Mouse (Mus musculus) heart, postnatal 14 days (tissue): Measurements from ENCODE around the gene Vash2. TPM values are rescaled to one million over a fixed set of nuclear protein-coding genes. Genes with fewer than 3 reads are reported as not detected.
"Not testable (repeated sequence)": the region's sequence is repeated elsewhere in the genome, so short reads cannot be mapped to it uniquely, and the experiment has no call there.

ENCODE experiments used
- DNase-seq, 2 experiments: peaks; one replicate each; pipeline ENCODE4 v3.0.0; 2021 to 2022
- intact Hi-C: fragments of 180-260 bp; cut with DNase I; formaldehyde crosslinking; loops from one replicate; pipeline ENCODE4 v1.15.1; 2025
- long read RNA-seq, 2 experiments: library from polyadenylated mRNA; stranded (forward); transcript quantifications; one replicate each; pipeline ENCODE4 v2.0.0; 2021
- total RNA-seq, 2 experiments: library from RNA; stranded (reverse); gene quantifications; 2 replicates each; pipeline ENCODE4 v1.2.3; 2021

Gene Vash2
- 1 to 10 TPM; 1.4 to 1.7 TPM for total RNA-seq
- long read RNA-seq, experiment 1, partial matches to known transcripts: 0 of 5 reads
- long read RNA-seq, experiment 1, other reads (novel, unspliced or antisense): 3 of 5 reads
- long read RNA-seq, experiment 2, full-length matches to known transcripts: 6 of 6 reads
- long read RNA-seq, experiment 2, partial matches to known transcripts: 0 of 6 reads
- long read RNA-seq, experiment 2, other reads (novel, unspliced or antisense): 0 of 6 reads

GRCm38 (mm10) chr1:190979100-190979563 lies at the start of gene Vash2:
Gene Vash2, minus strand, starts transcription at chr1:190979296.
- intact Hi-C loops: loop anchor here (5.0 kb wide), 1 partner anchor 48 kb away; the partner anchor contains the start of gene Flvcr1

GRCm38 (mm10) chr1:191026021-191026713 lies 47.1 kb upstream of the Vash2 start, which contains the start of gene Flvcr1:
Gene Flvcr1, minus strand, starts transcription at chr1:191026158.
- intact Hi-C loops: loop anchor here (5.0 kb wide), 1 partner anchor 49 kb away; the partner anchor contains the start of gene Vash2
- peak; percentile 97 to 98 for DNase-seq

More at GRCm38 (mm10) chr1:190979100-190979563, at the start of gene Vash2:
- peak; percentile 83 to 84 for DNase-seq

- peak in 1 of 2 experiments; percentile 4 for DNase-seq
- intact Hi-C loops: loop anchor here (5.0 kb wide), 1 partner anchor 48 kb away; the partner anchor contains the start of gene Vash2
These were observed 46.2 kb upstream of the Vash2 start for GRCm38 (mm10) chr1:191025016-191026012.

DNA sequence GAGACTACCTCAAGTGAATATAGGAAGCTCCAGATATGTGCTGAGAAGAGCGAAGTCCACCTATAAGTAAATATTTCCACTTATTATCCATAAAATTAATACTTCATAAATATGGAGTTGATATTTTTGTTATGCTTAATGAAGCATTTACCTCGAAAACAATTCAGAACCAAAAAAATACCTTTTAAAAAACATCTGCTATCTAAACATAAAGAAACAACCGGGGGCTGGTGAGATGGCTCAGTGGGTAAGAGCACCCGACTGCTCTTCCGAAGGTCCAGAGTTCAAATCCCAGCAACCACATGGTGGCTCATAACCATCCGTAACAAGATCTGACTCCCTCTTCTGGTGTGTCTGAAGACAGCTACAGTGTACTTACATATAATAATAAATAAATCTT lies 44.7 kb upstream of the Vash2 start:
- intact Hi-C loops, DNase-seq: not testable (repeated sequence)

GRCm38 (mm10) chr1:191023140-191023539 lies 44.0 kb upstream of the Vash2 start:
- intact Hi-C loops: no loop called here
- no peak for DNase-seq

- DNase-seq: no peak
- intact Hi-C loops: no loop called here
These were observed 41.9 kb upstream of the Vash2 start for GRCm38 (mm10) chr1:191021016-191021415.

- intact Hi-C loops: no loop called here
- no peak for DNase-seq
These were observed 41.3 kb upstream of the Vash2 start for GRCm38 (mm10) chr1:191020217-191020924.

DNA sequence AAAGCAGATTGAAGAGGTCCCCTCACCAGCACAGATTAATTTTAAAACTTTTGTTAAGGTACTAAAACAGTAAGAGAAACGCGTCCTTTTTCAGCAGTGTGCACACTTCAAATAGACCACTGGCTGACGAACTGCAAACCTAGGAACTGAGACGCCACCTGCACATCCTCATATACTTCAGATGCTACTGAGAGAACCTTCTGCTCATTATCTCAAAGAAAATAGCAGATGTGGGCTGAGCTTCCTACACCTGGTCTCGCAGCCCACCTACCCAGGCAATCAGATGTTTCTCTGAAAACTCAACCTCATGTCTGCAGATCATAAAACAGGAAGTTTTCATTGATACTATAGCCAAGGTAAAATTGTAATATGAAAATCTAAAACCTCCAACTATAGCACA lies 40.7 kb upstream of the Vash2 start:
- intact Hi-C loops: no loop called here
- DNase-seq: no peak

GRCm38 (mm10) chr1:191014271-191014670 lies 35.2 kb upstream of the Vash2 start:
- intact Hi-C loops: no loop called here
- no peak for DNase-seq

GRCm38 (mm10) chr1:191008707-191009106 lies 29.6 kb upstream of the Vash2 start:
- intact Hi-C loops: no loop called here
- DNase-seq: peak in 1 of 2 experiments; percentile 8

DNA sequence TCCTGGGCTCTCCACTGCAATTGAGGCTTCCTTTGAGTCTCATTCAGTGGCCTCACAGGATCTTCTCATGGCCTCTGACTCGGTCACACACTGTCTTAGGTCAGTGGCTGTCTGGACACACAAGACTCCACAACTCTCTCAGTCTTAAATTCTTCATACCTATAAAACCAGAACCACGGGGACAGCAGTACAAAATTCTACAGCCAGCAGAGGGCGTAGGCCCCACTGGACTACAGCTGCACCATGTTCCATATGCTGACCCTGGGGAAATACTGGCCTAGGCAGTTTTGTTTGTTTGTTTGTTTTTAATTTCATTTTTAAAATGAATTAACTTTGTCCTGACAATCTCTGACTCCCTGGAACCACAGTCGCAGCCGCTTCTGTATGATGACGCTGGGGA lies 23.1 kb upstream of the Vash2 start:
- peak in 1 of 2 experiments; percentile 18 for DNase-seq
- intact Hi-C loops: loop anchor here (5.0 kb wide), 1 partner anchor 75 kb away; no protein-coding TSS in a partner anchor

- DNase-seq: no peak
- intact Hi-C loops: loop anchor here (5.0 kb wide), 1 partner anchor 77 kb away; no protein-coding TSS in a partner anchor
These were observed 21.6 kb upstream of the Vash2 start for GRCm38 (mm10) chr1:191000686-191001085.

GRCm38 (mm10) chr1:190998027-190998426 lies 18.9 kb upstream of the Vash2 start:
- DNase-seq: no peak

GRCm38 (mm10) chr1:190996346-190996877 lies 17.3 kb upstream of the Vash2 start:
- intact Hi-C loops: no loop called here

More at GRCm38 (mm10) chr1:190998027-190998426, 18.9 kb upstream of the Vash2 start:
- intact Hi-C loops: no loop called here

GRCm38 (mm10) chr1:190995548-190995947 lies 16.5 kb upstream of the Vash2 start:
- peak; percentile 49 to 73 for DNase-seq
- intact Hi-C loops: no loop called here

More at GRCm38 (mm10) chr1:190996346-190996877, 17.3 kb upstream of the Vash2 start:
- DNase-seq: no peak

DNA sequence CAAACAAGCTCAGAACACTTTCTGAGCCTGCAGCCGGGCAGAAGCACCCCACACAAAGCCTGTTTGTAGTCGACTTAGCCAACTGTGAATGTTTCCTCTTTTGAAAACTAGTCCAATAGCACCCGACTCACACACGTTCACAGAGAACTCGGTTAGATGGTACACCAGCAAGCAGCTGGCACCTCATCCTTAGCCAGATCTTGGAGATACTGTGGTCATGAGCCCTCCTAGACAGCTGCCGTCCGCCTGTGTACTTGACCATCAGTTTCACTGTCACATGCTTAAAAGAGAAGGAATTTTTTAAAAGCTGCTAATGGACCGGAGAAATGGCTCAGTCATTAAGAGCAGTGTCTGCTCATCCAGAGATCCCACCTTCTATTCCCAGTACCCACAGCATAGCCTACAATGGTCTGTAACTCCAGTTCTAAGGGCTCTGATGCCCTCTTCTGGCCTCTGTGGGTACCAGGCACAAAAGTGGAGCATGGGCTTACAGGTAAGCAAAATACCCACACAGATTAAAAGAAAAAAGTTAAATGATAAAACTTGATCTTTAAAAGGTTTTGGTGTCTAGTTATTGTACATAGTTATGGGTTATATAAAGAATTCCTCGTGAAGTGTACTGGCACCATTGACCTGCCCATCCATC lies 10.5 kb upstream of the Vash2 start:
- no peak for DNase-seq
- intact Hi-C loops: no loop called here

- intact Hi-C loops: no loop called here
- no peak for DNase-seq
These were observed 2.3 kb upstream of the Vash2 start for GRCm38 (mm10) chr1:190981412-190981811.

DNA sequence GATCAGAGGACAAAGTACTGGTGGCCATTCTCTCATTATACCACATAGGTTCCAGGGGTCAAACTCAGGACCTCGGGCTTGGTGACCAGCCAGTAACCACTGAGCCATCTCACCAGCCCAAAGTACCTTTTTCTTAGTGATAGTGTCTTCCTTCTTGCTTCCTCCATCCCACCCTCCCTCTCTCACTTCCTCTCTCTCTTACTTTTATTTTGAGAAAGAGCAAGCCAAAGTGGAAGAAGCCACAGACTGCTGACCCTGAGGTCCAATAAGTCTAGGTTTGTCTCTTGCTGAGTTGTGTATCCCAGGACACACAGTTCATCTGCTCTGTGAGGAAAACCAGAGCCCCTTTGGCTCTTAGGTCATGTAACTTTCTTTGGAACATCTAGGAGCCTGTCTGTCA lies 1.4 kb upstream of the Vash2 start:
- intact Hi-C loops: no loop called here
- no peak for DNase-seq
